ENCODE assay signal across 8 mouse cellular contexts in the genomic region with DNA sequence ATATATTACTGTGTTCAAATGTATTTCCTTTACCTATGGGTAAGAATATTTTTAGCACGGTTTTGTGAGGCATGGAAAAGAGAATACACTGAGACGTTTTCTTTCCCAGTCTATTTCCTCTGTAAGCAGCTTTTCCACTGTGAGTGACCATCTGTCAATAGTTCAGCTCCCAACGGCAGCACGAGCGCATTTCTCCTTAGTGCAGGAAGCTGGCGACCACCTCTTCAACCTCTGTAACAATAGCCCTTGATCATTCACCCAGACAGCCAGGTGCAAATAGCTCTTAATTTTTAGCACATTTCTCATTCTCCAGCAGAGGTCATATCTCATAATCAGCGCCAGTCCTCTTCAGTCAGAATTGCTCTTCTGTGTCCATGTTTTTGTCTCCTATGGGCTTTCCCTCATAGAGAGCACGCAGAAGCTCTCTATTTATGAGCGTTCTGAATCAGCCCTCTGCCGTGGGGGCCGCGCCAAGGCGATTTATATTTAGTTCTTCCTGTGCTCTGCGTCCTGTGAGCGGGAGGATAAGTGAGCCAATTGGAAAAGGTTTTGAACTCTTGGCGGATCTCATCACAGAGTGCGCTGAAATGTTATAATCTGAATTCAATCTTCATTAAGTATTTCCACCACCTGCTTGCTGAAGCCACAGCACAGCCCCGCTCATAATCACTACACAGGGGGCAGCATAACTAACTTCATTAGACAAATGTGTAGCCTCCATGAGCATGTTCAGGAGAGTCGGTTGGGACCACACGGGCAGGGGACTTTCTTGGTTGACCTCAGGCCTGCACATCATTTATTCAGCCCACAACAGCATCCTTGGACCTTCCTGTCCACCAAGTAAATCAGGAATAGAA.
DNase-seq lines count a peak whose midpoint lies in the region; ATAC-seq and TF ChIP-seq lines count a peak whose summit lies in the region.

No protein-coding gene starts in this region.

- no peak overlapping the region for H3K4me3 ChIP-seq in intestine, embryonic 16.5 days (ENCODE audit: low read length)
- no peak overlapping the region for H3K4me3 ChIP-seq in limb, embryonic 14.5 days (replicated peaks; ENCODE audit: low read length)

- no peaks in the 10 kb centered on the region for H3K9me3 ChIP-seq in intestine, embryonic 16.5 days (ENCODE audit: control insufficient read depth, low read length)
- no peaks in the 10 kb centered on the region for H3K9me3 ChIP-seq in limb, embryonic 14.5 days (ENCODE audit: control insufficient read depth, low read length)

- no peak overlapping the region for H3K9ac ChIP-seq in intestine, embryonic 16.5 days (ENCODE audit: low read depth, low read length)
- H3K9ac ChIP-seq in limb, embryonic 14.5 days (ENCODE audit: low read depth, low read length, severe bottlenecking), result no peak overlapping the region

- no peak overlapping the region; the same call in 1 of the 2 replicates for H3K4me2 ChIP-seq in intestine, embryonic 16.5 days (ENCODE audit: low read depth, low read length)
- H3K4me2 ChIP-seq in limb, embryonic 14.5 days (replicated peaks; ENCODE audit: low read depth, low read length, severe bottlenecking), result peak overlapping the region; percentile 32

- DNase-seq in adrenal gland, postnatal 25 days, result peak; percentile 7
- no peak for DNase-seq in adrenal gland, adult 18-20 months (ENCODE audit: low spot score in 2 of 2)
- DNase-seq in cerebellum, postnatal 36 days, result peak; percentile 73
- peak; percentile 38 to 45 for DNase-seq in heart, adult 18-20 months
- peak; percentile 66 for DNase-seq in limb, embryonic 14.5 days (ENCODE audit: low spot score)
- peak; percentile 14 for DNase-seq in retina, postnatal 7 days (ENCODE audit: low read depth, low spot score)
- no peak for DNase-seq in B cell, adult 2 months

- no peaks in the 10 kb centered on the region for H3K36me3 ChIP-seq in intestine, embryonic 16.5 days (ENCODE audit: control insufficient read depth, insufficient read depth, low read length)
- H3K36me3 ChIP-seq in limb, embryonic 14.5 days (ENCODE audit: control insufficient read depth, insufficient read depth, low read length), result no peaks in the 10 kb centered on the region

- WGBS in intestine, embryonic 16.5 days, result 26% methylated on average over 20 of the region's 20 CpGs
- 27% methylated on average over 20 of the region's 20 CpGs for WGBS in limb, embryonic 14.5 days

- H3K4me1 ChIP-seq in intestine, embryonic 16.5 days (ENCODE audit: control insufficient read depth, insufficient read depth, low read length), result 0 out of 2 replicates have a peak, but pooled peaks cover 5% of the 10 kb centered on the region
- peaks cover 9% of the 10 kb centered on the region; the same call in 1 of the 2 replicates for H3K4me1 ChIP-seq in limb, embryonic 14.5 days (ENCODE audit: control insufficient read depth, insufficient read depth, low read length)

- ATAC-seq in intestine, embryonic 16.5 days, result peak; percentile 67; the same call in 1 of the 2 replicates
- ATAC-seq in limb, embryonic 14.5 days (ENCODE audit: low FRiP score, low read depth), result no peak

- no peaks in the 10 kb centered on the region for H3K27me3 ChIP-seq in intestine, embryonic 16.5 days (replicated peaks; ENCODE audit: control insufficient read depth, insufficient read depth, low read length)
- H3K27me3 ChIP-seq in limb, embryonic 14.5 days (ENCODE audit: control insufficient read depth, insufficient read depth, low read length), result no peaks in the 10 kb centered on the region

- peak overlapping the region; percentile 17; the same call in 1 of the 2 replicates for H3K27ac ChIP-seq in intestine, embryonic 16.5 days (ENCODE audit: low read length)
- H3K27ac ChIP-seq in limb, embryonic 14.5 days (replicated peaks; ENCODE audit: low read depth, low read length), result no peak overlapping the region

- no peak for TF ChIP-seq POLR2A in limb, embryonic 14.5 days (IDR thresholded peaks at IDR 0.05; ENCODE audit: borderline replicate concordance, extremely low read depth, insufficient read depth, insufficient read length)

Comparison
In these comparisons a context has a peak if more than half of its experiments do, and no peak if none do; other contexts are left out.
1. DNase-seq: peak in adrenal gland, postnatal 25 days (single experiment), cerebellum, postnatal 36 days (2 of 2), heart, adult 18-20 months (2 of 2), limb, embryonic 14.5 days (single experiment) and retina, postnatal 7 days (single experiment); none in adrenal gland, adult 18-20 months (0 of 2) and B cell, adult 2 months (0 of 2).